Mouse (Mus musculus) testis, adult 2 months (tissue): ENCODE measurements around the gene St6galnac3. TPM values are rescaled to one million over a fixed set of nuclear protein-coding genes. Genes with fewer than 3 reads are reported as not detected.

Source experiments
- H3K27ac ChIP-seq: fragments of 200-500 bp; 2 replicates; pipeline ENCODE4 v1.5.1; 2012; ENCODE audit warnings: low read depth, low read length; ENCODE audit not compliant: control insufficient read depth, insufficient read depth
- H3K27me3 ChIP-seq: fragments of 200-500 bp; 2 replicates; pipeline ENCODE4 v1.6.1; 2012; ENCODE audit warnings: mild to moderate bottlenecking, low read length, moderate library complexity; ENCODE audit not compliant: control insufficient read depth, insufficient read depth
- H3K36me3 ChIP-seq: fragments of 200-500 bp; 2 replicates; pipeline ENCODE4 v1.6.1; 2012; ENCODE audit warnings: mild to moderate bottlenecking, low read length; ENCODE audit not compliant: control insufficient read depth, insufficient read depth
- H3K4me1 ChIP-seq: fragments of 200-500 bp; 2 replicates; pipeline ENCODE4 v1.6.1; 2012; ENCODE audit warnings: low read length; ENCODE audit not compliant: control insufficient read depth, insufficient read depth
- H3K4me3 ChIP-seq: fragments of 200-500 bp; 2 replicates; pipeline ENCODE4 v1.5.1; 2012; ENCODE audit warnings: low read depth, mild to moderate bottlenecking, low read length, moderate library complexity, mixed read lengths; ENCODE audit not compliant: control insufficient read depth
- CTCF ChIP-seq: fragments of 200-500 bp; IDR thresholded peaks from 2 replicates; pipeline ENCODE4 v1.5.1; 2012; ENCODE audit warnings: low read depth, mild to moderate bottlenecking, inconsistent platforms, low read length, moderate library complexity; ENCODE audit not compliant: control insufficient read depth, insufficient read depth, insufficient replicate concordance
- POLR2A ChIP-seq: fragments of 200-500 bp; IDR thresholded peaks from 2 replicates; pipeline ENCODE4 v1.6.1; 2012; ENCODE audit warnings: low read depth, mild to moderate bottlenecking, inconsistent platforms, low read length, moderate library complexity; ENCODE audit not compliant: control insufficient read depth
- polyA plus RNA-seq: library from polyadenylated mRNA; depleted of rRNA; stranded (reverse); fragments of >200 nt; gene quantifications from 2 replicates; pipeline ENCODE4 v1.2.3, GENCODE M21; 2012

Gene St6galnac3
- polyA plus RNA-seq, 1 experiment: 2.2 TPM

- Histone ChIP-seq H3K27me3 (no peaks in the 10 kb centered on the region), H3K4me3 (no peak overlapping the region), H3K36me3 (no peaks in the 10 kb centered on the region), H3K4me1 (peaks cover 2% of the 10 kb centered on the region; the same call in 1 of the 2 replicates), H3K27ac (no peak overlapping the region)
- TF ChIP-seq POLR2A: no peak
- no peak for TF ChIP-seq CTCF
Measured at GRCm38 (mm10) chr3:153509643-153510042, 215.3 kb downstream of the St6galnac3 start.

- H3K27ac ChIP-seq: no peak overlapping the region
- H3K27me3 ChIP-seq: no peaks in the 10 kb centered on the region
- H3K4me1 ChIP-seq: peaks cover 2% of the 10 kb centered on the region; the same call in 1 of the 2 replicates
- no peaks in the 10 kb centered on the region for H3K36me3 ChIP-seq
- H3K4me3 ChIP-seq: no peak overlapping the region
- no peak for TF ChIP-seq CTCF
- no peak for TF ChIP-seq POLR2A
Measured at GRCm38 (mm10) chr3:153509029-153509428, 215.9 kb downstream of the St6galnac3 start.

- Histone ChIP-seq H3K27ac (no peak overlapping the region), H3K4me3 (no peak overlapping the region), H3K36me3 (no peaks in the 10 kb centered on the region), H3K27me3 (no peaks in the 10 kb centered on the region), H3K4me1 (peaks cover 2% of the 10 kb centered on the region; the same call in 1 of the 2 replicates)
- TF ChIP-seq CTCF (no peak), POLR2A (no peak)
Measured at GRCm38 (mm10) chr3:153508592-153508991, 216.4 kb downstream of the St6galnac3 start.

- no peak overlapping the region for H3K4me3 ChIP-seq
- H3K27ac ChIP-seq: no peak overlapping the region
- no peaks in the 10 kb centered on the region for H3K27me3 ChIP-seq
- H3K4me1 ChIP-seq: peaks cover 2% of the 10 kb centered on the region; the same call in 1 of the 2 replicates
- TF ChIP-seq POLR2A (no peak), CTCF (no peak)
- no peaks in the 10 kb centered on the region for H3K36me3 ChIP-seq
Measured at GRCm38 (mm10) chr3:153507599-153507998, 217.4 kb downstream of the St6galnac3 start.

- no peak overlapping the region for H3K4me3 ChIP-seq
- TF ChIP-seq CTCF (no peak), POLR2A (no peak)
- H3K27me3 ChIP-seq: no peaks in the 10 kb centered on the region
- no peaks in the 10 kb centered on the region for H3K36me3 ChIP-seq
- no peak overlapping the region for H3K27ac ChIP-seq
- no peaks in the 10 kb centered on the region for H3K4me1 ChIP-seq
Measured at GRCm38 (mm10) chr3:153502488-153502887, 222.5 kb downstream of the St6galnac3 start.

GRCm38 (mm10) chr3:153501333-153501877 lies 223.6 kb downstream of the St6galnac3 start:
- no peaks in the 10 kb centered on the region for H3K27me3 ChIP-seq
- H3K27ac ChIP-seq: no peak overlapping the region
- no peak overlapping the region for H3K4me3 ChIP-seq
- H3K4me1 ChIP-seq: no peaks in the 10 kb centered on the region
- H3K36me3 ChIP-seq: no peaks in the 10 kb centered on the region
- TF ChIP-seq CTCF (peak; percentile 68; the same call in 1 of the 2 replicates), POLR2A (no peak)

- Histone ChIP-seq H3K4me1 (no peaks in the 10 kb centered on the region), H3K27ac (no peak overlapping the region), H3K27me3 (no peaks in the 10 kb centered on the region), H3K4me3 (no peak overlapping the region), H3K36me3 (no peaks in the 10 kb centered on the region)
- TF ChIP-seq POLR2A (no peak), CTCF (no peak)
Measured at GRCm38 (mm10) chr3:153492986-153493385, 232.0 kb downstream of the St6galnac3 start.
